Comparison of ENCODE assay signal across 25 mouse cellular contexts in genomic region chr3:100736539-100736938, GRCm38 (mm10). TPM values are rescaled to one million over a fixed set of nuclear protein-coding genes. Genes with fewer than 3 reads are reported as not detected.
DNase-seq lines count a peak whose midpoint lies in the region; ATAC-seq and TF ChIP-seq lines count a peak whose summit lies in the region.
"Had no signal": no experiment of that assay in that cellular context is flagged by ENCODE, and none has a peak within 500 bp of the region (broad histone marks: within the 10 kb centered on the region; RNA-seq: fewer than 3 reads in every experiment).

No protein-coding gene starts in this region.

- peak; percentile 4 for DNase-seq in intestine, embryonic 14.5 days (ENCODE audit: low spot score)
- DNase-seq in layer of hippocampus, adult 2 months (ENCODE audit: low spot score in 2 of 2) = peak; percentile 43 to 54
- DNase-seq in layer of hippocampus, postnatal 36 days = no peak
- DNase-seq in layer of hippocampus, adult 9-11 months = peak; percentile 53
- DNase-seq: adrenal gland, adult 2 months; adrenal gland, postnatal 14 days; cerebellum, adult 18-20 months; cerebellum, adult 9-10 months; cerebellum, postnatal 25 days; forebrain, postnatal 0 days; gastrocnemius, postnatal 10 days; gastrocnemius, postnatal 36 days; heart, postnatal 10 days; heart, postnatal 36 days had no signal

- WGBS in intestine, embryonic 14.5 days = 78% methylated on average over 3 of the region's 3 CpGs
- WGBS in intestine, postnatal 0 days = 91% methylated on average over 3 of the region's 3 CpGs

- no peak overlapping the region for H3K9ac ChIP-seq in intestine, embryonic 14.5 days (ENCODE audit: low read length)
- H3K9ac ChIP-seq in intestine, postnatal 0 days (ENCODE audit: low read depth, low read length) = no peak overlapping the region
- H3K9ac ChIP-seq: embryonic facial prominence, embryonic 12.5 days; embryonic facial prominence, embryonic 15.5 days; forebrain, postnatal 0 days; heart, embryonic 12.5 days; heart, embryonic 15.5 days; hindbrain, embryonic 13.5 days had no signal

- no peaks in the 10 kb centered on the region for H3K4me1 ChIP-seq in intestine, embryonic 14.5 days (replicated peaks; ENCODE audit: control insufficient read depth, insufficient read depth, low read length)
- H3K4me1 ChIP-seq in intestine, postnatal 0 days (replicated peaks; ENCODE audit: control insufficient read depth, insufficient read depth, low read length) = no peaks in the 10 kb centered on the region
- H3K4me1 ChIP-seq: embryonic facial prominence, embryonic 12.5 days; hindbrain, embryonic 13.5 days had no signal

- no peak overlapping the region for H3K27ac ChIP-seq in intestine, embryonic 14.5 days (ENCODE audit: low read depth)
- no peak overlapping the region for H3K27ac ChIP-seq in intestine, postnatal 0 days (ENCODE audit: low read depth, low read length)
- H3K27ac ChIP-seq in layer of hippocampus, adult 2 months = no peak overlapping the region
- H3K27ac ChIP-seq: embryonic facial prominence, embryonic 12.5 days; embryonic facial prominence, embryonic 15.5 days; heart, embryonic 15.5 days; hindbrain, embryonic 10.5 days; hindbrain, embryonic 13.5 days had no signal

- H3K9me3 ChIP-seq in intestine, embryonic 14.5 days (ENCODE audit: control insufficient read depth, low read length) = no peaks in the 10 kb centered on the region
- H3K9me3 ChIP-seq in intestine, postnatal 0 days (ENCODE audit: control insufficient read depth) = no peaks in the 10 kb centered on the region
- H3K9me3 ChIP-seq: embryonic facial prominence, embryonic 12.5 days; embryonic facial prominence, embryonic 15.5 days; heart, embryonic 12.5 days; heart, embryonic 15.5 days; hindbrain, embryonic 10.5 days; hindbrain, embryonic 13.5 days had no signal

- H3K4me2 ChIP-seq in intestine, embryonic 14.5 days (ENCODE audit: low read length) = no peak overlapping the region
- H3K4me2 ChIP-seq in intestine, postnatal 0 days (replicated peaks; ENCODE audit: low read depth) = no peak overlapping the region
- H3K4me2 ChIP-seq: embryonic facial prominence, embryonic 12.5 days; embryonic facial prominence, embryonic 15.5 days; heart, embryonic 12.5 days; heart, embryonic 15.5 days; hindbrain, embryonic 13.5 days had no signal

- no peak for ATAC-seq in intestine, embryonic 14.5 days (replicated peaks; ENCODE audit: low FRiP score, low TSS enrichment, low read depth)
- ATAC-seq in intestine, postnatal 0 days = no peak
- ATAC-seq in cerebellum, adult (ENCODE audit: insufficient number of reproducible peaks, low FRiP score, low TSS enrichment) = no peak
- ATAC-seq: CD4-positive, CD25-positive, alpha-beta regulatory T cell, adult 4 months; forebrain, embryonic 14.5 days; forebrain, postnatal 0 days; hindbrain, embryonic 16.5 days had no signal

- no peak for TF ChIP-seq CTCF in intestine, postnatal 0 days (IDR thresholded peaks at IDR 0.05; ENCODE audit: low read depth)
- no peak for TF ChIP-seq CTCF in layer of hippocampus, adult 2 months (conservative IDR thresholded peaks at IDR 0.05)

- no peaks in the 10 kb centered on the region for H3K27me3 ChIP-seq in intestine, embryonic 14.5 days (replicated peaks; ENCODE audit: control insufficient read depth, insufficient read depth, low read length)
- no peaks in the 10 kb centered on the region for H3K27me3 ChIP-seq in intestine, postnatal 0 days (replicated peaks; ENCODE audit: control insufficient read depth, insufficient read depth, low read length)
- H3K27me3 ChIP-seq: embryonic facial prominence, embryonic 12.5 days; embryonic facial prominence, embryonic 15.5 days; heart, embryonic 12.5 days; heart, embryonic 15.5 days; hindbrain, embryonic 13.5 days had no signal

- H3K4me3 ChIP-seq in intestine, embryonic 14.5 days (ENCODE audit: low read depth, low read length) = no peak overlapping the region
- H3K4me3 ChIP-seq in intestine, postnatal 0 days (ENCODE audit: low read depth, low read length) = no peak overlapping the region
- H3K4me3 ChIP-seq in layer of hippocampus, adult 2 months = no peak overlapping the region
- H3K4me3 ChIP-seq: embryonic facial prominence, embryonic 12.5 days; embryonic facial prominence, embryonic 15.5 days; heart, embryonic 12.5 days; heart, embryonic 15.5 days; hindbrain, embryonic 10.5 days; hindbrain, embryonic 13.5 days had no signal

- no peaks in the 10 kb centered on the region for H3K36me3 ChIP-seq in intestine, embryonic 14.5 days (ENCODE audit: control insufficient read depth, insufficient read depth, low read length)
- no peaks in the 10 kb centered on the region for H3K36me3 ChIP-seq in intestine, postnatal 0 days (ENCODE audit: control insufficient read depth, insufficient read depth)
- H3K36me3 ChIP-seq: embryonic facial prominence, embryonic 12.5 days; embryonic facial prominence, embryonic 15.5 days; heart, embryonic 12.5 days; heart, embryonic 15.5 days; hindbrain, embryonic 10.5 days; hindbrain, embryonic 13.5 days had no signal

RNA-seq across cellular contexts. Expression of gene Man1a2, which starts 51.2 kb away (rescaled TPM):
- polyA plus RNA-seq in intestine, embryonic 14.5 days (2014; fragmentation: Nextera tagmentation; extraction: Ambion mirVana) = 79.1 and 97.2 TPM in 2 replicates
- 92.1 and 98.3 TPM in 2 replicates for polyA plus RNA-seq in intestine, postnatal 0 days (2015; fragmentation: Nextera tagmentation; extraction: Ambion mirVana)
- total RNA-seq in layer of hippocampus, adult 2 months (2021) = 100 to 1,000 TPM in 1 of 2 experiments, 10 to 100 TPM in 1; 97.8 to 113 TPM
- 100 to 1,000 TPM; 128 to 140 TPM for total RNA-seq in layer of hippocampus, postnatal 36 days (2021)

Comparison
In these comparisons a context has a peak if more than half of its experiments do, and no peak if none do; other contexts are left out.
1. DNase-seq: peak in intestine, embryonic 14.5 days (single experiment), layer of hippocampus, adult 2 months (2 of 2) and layer of hippocampus, adult 9-11 months (single experiment); none in layer of hippocampus, postnatal 36 days (0 of 2).